Mouse (Mus musculus): Measurements from ENCODE around the gene Smg9. TPM values are rescaled to one million over a fixed set of nuclear protein-coding genes. Genes with fewer than 3 reads are reported as not detected.

Smg9 gene
- total RNA-seq (2023), result 142 TPM

GRCm38 (mm10) chr7:24399256-24400081 is at the start of gene Smg9:
Smg9 (plus strand) TSS chr7:24399619.

GRCm38 (mm10) chr7:24369731-24370541 is 29.5 kb upstream of the Smg9 start, which contains the start of gene Kcnn4:
Kcnn4 (plus strand) TSS chr7:24370263.

DNA sequence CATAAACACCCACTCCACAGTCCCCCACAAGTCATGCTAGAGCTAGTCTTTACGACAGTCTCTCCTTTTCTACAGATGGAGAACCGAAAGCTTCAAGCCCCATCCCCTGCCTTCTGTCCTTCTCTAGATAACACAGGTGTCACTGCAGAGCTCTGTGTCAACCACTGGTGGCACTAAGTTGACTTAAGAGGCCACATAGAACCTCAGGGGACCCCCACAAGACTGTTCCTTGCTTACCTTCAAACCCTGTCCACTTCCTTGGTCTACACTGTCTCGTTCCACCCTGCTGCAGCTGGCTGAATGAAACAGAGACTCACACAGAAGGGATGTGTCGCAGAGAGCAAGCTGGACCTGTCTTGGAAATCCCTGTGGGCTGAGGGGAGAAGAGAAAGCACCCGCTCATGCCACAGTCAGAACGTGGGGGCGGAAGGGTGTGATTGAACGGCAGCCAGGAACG is 52.5 kb downstream of the Smg9 start, which contains the start of gene Irgc1:
Gene Irgc1 (minus strand): TSS at position 443 of the 457 bp plus-strand sequence.

DNA sequence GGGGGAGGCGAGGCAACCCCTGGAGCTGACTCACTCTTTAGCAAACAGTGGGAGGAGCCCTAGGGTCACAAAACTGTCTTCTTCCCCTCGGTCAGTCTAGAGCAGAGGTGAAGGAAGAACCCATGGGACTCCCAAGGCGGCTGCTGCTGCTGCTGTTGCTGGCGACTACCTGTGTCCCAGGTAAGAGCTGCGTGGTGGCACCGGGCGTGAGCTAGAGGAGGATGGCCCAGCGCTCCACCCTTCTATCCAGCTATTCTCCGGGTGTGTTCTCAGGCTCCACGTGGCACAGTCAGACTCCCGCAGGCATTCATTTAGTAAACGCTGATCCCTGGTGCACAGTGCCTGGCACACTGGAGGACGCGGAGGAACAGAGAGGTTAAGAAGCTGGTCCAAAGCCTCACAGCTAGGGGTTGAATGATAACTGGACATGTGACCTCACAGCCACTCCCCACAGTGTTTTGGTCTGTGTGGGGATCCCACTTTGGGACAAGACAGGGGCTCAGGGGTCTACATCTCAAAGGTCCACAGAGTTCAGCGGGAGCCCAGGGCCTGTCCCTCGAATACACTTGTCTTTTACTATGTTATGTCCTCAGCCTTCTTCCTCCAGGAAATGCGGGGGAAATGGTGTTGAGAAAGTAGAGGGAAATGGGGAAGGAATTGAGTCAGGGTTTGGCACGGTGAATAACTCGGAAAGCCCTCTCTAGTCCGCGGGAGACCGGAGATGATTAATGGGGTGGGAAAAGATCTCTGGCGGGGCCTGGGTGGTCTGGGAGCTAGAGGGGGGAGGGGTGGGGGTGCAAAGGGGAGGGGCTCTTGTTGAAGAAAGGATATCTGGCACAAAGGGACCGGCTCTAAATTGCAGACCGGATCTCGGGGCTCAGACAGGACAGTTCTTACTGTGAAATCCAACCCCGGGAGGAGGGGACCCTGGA is 63.2 kb downstream of the Smg9 start, which contains the start of gene Plaur:
Gene Plaur (plus strand): TSS at position 97 of the 932 bp plus-strand sequence.

Other genes with a start within 250 kb of the Smg9 start
- not detected for gene Zfp114, start 224.6 kb upstream of the Smg9 start, total RNA-seq (2023)
- gene Zfp111, start 188.2 kb upstream of the Smg9 start, total RNA-seq (2023), result 0.12 TPM
- 2.1 TPM for gene Zfp109, start 162.1 kb upstream of the Smg9 start, total RNA-seq (2023)
- gene Zfp108, start 144.8 kb upstream of the Smg9 start, total RNA-seq (2023), result not detected
- 2.5 TPM for gene Zfp93, start 129.2 kb upstream of the Smg9 start, total RNA-seq (2023)
- 7.8 TPM for gene Zfp61, start 98.4 kb upstream of the Smg9 start, total RNA-seq (2023)
- gene Zfp94, start 83.0 kb upstream of the Smg9 start, total RNA-seq (2023), result 2.6 TPM
- gene Tescl, start 65.7 kb upstream of the Smg9 start, total RNA-seq (2023), result not detected
- gene Lypd5, start 50.4 kb upstream of the Smg9 start, total RNA-seq (2023), result not detected
- gene Kcnn4, start 29.4 kb upstream of the Smg9 start, total RNA-seq (2023), result 175 TPM
- gene Irgc1, start 52.7 kb downstream of the Smg9 start, total RNA-seq (2023), result 3.0 TPM
- 214 TPM for gene Plaur, start 62.9 kb downstream of the Smg9 start, total RNA-seq (2023)
- gene Cadm4, start 82.4 kb downstream of the Smg9 start, total RNA-seq (2023), result 0.76 TPM
- gene Zfp428, start 107.4 kb downstream of the Smg9 start, total RNA-seq (2023), result 1.7 TPM
- gene AC161166.1, start 112.8 kb downstream of the Smg9 start, total RNA-seq (2023), result not detected
- 12.6 TPM for gene Irgq, start 131.1 kb downstream of the Smg9 start, total RNA-seq (2023)
- gene Pinlyp, start 146.5 kb downstream of the Smg9 start, total RNA-seq (2023), result not detected
- gene Xrcc1, start 146.7 kb downstream of the Smg9 start, total RNA-seq (2023), result 45.6 TPM
- 6.5 TPM for gene Ethe1, start 187.9 kb downstream of the Smg9 start, total RNA-seq (2023)
- gene Zfp575, start 188.0 kb downstream of the Smg9 start, total RNA-seq (2023), result not detected
- gene Phldb3, start 211.1 kb downstream of the Smg9 start, total RNA-seq (2023), result 13.4 TPM
- not detected for gene Lypd3, start 236.9 kb downstream of the Smg9 start, total RNA-seq (2023)